ENCODE assay signal across 8 mouse cellular contexts in the genomic region with DNA sequence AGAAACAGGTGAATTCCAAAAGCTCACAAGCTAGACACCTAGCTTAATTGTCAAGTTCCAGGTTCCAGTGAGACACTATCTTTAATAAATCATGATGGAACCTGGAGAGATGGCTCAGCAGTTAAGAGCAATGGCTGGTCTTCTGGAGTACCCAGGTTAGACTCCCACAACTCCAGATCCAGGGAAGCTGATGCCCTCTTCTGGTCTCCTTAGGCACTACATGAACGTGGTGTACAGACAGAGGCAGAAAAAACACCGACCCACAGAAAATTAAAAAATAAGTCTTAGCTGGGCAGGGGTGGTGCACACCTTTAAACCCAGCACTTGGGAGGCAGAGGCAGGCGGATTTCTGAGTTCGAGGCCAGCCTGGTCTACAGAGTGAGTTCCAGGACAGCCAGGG.
A peak's percentile ranks its signal among the peaks of the same experiment; 100 is the strongest.
DNase-seq lines count a peak whose midpoint lies in the region; ATAC-seq and TF ChIP-seq lines count a peak whose summit lies in the region.
"Had no signal": no experiment of that assay in that cellular context is flagged by ENCODE, and none has a peak within 500 bp of the region (broad histone marks: within the 10 kb centered on the region; RNA-seq: fewer than 3 reads in every experiment).

No protein-coding gene starts in this region.

- ATAC-seq in erythroid progenitor cell, adult 5-6 weeks (replicated peaks; ENCODE audit: low FRiP score, poor library complexity, severe bottlenecking) = peak; percentile 67

- no peaks in the 10 kb centered on the region for H3K36me3 ChIP-seq in small intestine, adult 2 months (ENCODE audit: control insufficient read depth, insufficient read depth, low read length)
- H3K36me3 ChIP-seq: midbrain, embryonic 12.5 days had no signal

- H3K4me3 ChIP-seq in small intestine, adult 2 months (ENCODE audit: low read depth, low read length) = no peak overlapping the region

- TF ChIP-seq POLR2A in small intestine, adult 2 months (IDR thresholded peaks at IDR 0.05; ENCODE audit: low read depth, low read length) = no peak

- peak; percentile 66 to 70 for DNase-seq in left cerebral cortex, postnatal 25 days (ENCODE audit: low spot score in 2 of 2)
- no peak for DNase-seq in left cerebral cortex, adult 11 months (ENCODE audit: low spot score)
- DNase-seq in MN1 (ENCODE audit: low spot score) (peak; percentile 71), liver (peak; percentile 73)
- peak; percentile 80 for DNase-seq in brain, adult 2 months (ENCODE audit: low read depth, low spot score)

- H3K27me3 ChIP-seq in small intestine, adult 2 months (ENCODE audit: control insufficient read depth, insufficient read depth, low read length) = no peaks in the 10 kb centered on the region
- H3K27me3 ChIP-seq: midbrain, embryonic 12.5 days had no signal

- no peak overlapping the region for H3K27ac ChIP-seq in small intestine, adult 2 months (ENCODE audit: insufficient read depth, low read depth, low read length)

- peak; percentile 28; the same call in 1 of the 2 replicates for TF ChIP-seq CTCF in small intestine, adult 2 months (IDR thresholded peaks at IDR 0.05; ENCODE audit: extremely low read depth, insufficient read length, insufficient replicate concordance, low read depth, low read length)

- intact Hi-C loops in left cerebral cortex, postnatal 25 days (cut with DNase I) = loop anchor here (5.0 kb wide), 1 partner anchor 169 kb away; no protein-coding TSS in a partner anchor

- peaks cover 5% of the 10 kb centered on the region for H3K4me1 ChIP-seq in small intestine, adult 2 months (ENCODE audit: control insufficient read depth, insufficient read depth, insufficient read length, low read length)

- 32% methylated on average over 4 of the region's 4 CpGs for WGBS in small intestine, adult 2 months
